ENCODE assay signal across 25 mouse cellular contexts in the genomic region with DNA sequence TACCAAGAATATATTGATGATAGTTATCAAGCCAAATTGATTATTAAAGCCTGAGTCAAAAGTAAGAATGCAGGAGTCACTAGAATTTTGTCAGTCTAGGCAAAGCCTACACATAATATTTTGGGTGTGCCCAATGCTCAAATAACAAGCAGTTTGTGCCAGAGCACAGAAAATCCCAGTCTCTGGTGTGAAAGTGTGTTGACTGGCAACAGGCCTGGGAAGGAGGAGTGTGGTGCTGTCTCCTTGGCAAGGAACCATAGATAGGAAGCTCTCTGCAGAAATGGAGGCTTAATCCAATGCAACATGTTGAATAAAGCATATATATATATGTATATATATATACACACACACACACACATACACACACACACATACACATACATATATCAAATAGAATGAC.
DNase-seq lines count a peak whose midpoint lies in the region; ATAC-seq and TF ChIP-seq lines count a peak whose summit lies in the region.
"Had no signal": no experiment of that assay in that cellular context is flagged by ENCODE, and none has a peak within 500 bp of the region (broad histone marks: within the 10 kb centered on the region; RNA-seq: fewer than 3 reads in every experiment).

No protein-coding gene starts in this region.

- intact Hi-C loops in heart, postnatal 36 days (cut with DNase I): no loop called here

- no peaks in the 10 kb centered on the region for H3K36me3 ChIP-seq in forebrain, embryonic 14.5 days (ENCODE audit: control insufficient read depth, insufficient read depth, low read length)
- no peaks in the 10 kb centered on the region for H3K36me3 ChIP-seq in forebrain, embryonic 12.5 days (replicated peaks)
- H3K36me3 ChIP-seq: embryonic facial prominence, embryonic 10.5 days; embryonic facial prominence, embryonic 12.5 days; forebrain, embryonic 10.5 days; forebrain, embryonic 15.5 days; G1E had no signal

- no peak for ATAC-seq in forebrain, embryonic 14.5 days
- ATAC-seq in forebrain, embryonic 12.5 days (ENCODE audit: low FRiP score): no peak
- ATAC-seq: activated CD4-positive, CD25-positive, alpha-beta regulatory T cell, adult 4 months; CD4-positive, CD25-positive, alpha-beta regulatory T cell, adult 4 months; forebrain, embryonic 15.5 days; Patski had no signal

- no peaks in the 10 kb centered on the region for H3K4me1 ChIP-seq in forebrain, embryonic 14.5 days (ENCODE audit: control insufficient read depth, insufficient read depth, low read length)
- H3K4me1 ChIP-seq in forebrain, embryonic 12.5 days: no peaks in the 10 kb centered on the region
- H3K4me1 ChIP-seq: embryonic facial prominence, embryonic 12.5 days; forebrain, embryonic 10.5 days; forebrain, embryonic 15.5 days had no signal

- TF ChIP-seq POLR2A in brain, embryonic 14.5 days (IDR thresholded peaks at IDR 0.05; ENCODE audit: borderline replicate concordance, extremely low read depth, insufficient read depth, insufficient read length, poor library complexity, severe bottlenecking): no peak

- TF ChIP-seq CTCF in brain, embryonic 14.5 days (IDR thresholded peaks at IDR 0.05; ENCODE audit: borderline replicate concordance, extremely low read depth, insufficient read depth, insufficient read length): no peak

- H3K4me2 ChIP-seq in forebrain, embryonic 14.5 days (ENCODE audit: low read length): no peak overlapping the region
- no peak overlapping the region for H3K4me2 ChIP-seq in forebrain, embryonic 12.5 days
- H3K4me2 ChIP-seq: embryonic facial prominence, embryonic 12.5 days; forebrain, embryonic 15.5 days had no signal

- no peaks in the 10 kb centered on the region for H3K9me3 ChIP-seq in forebrain, embryonic 14.5 days (replicated peaks; ENCODE audit: control insufficient read depth, low read length)
- no peaks in the 10 kb centered on the region for H3K9me3 ChIP-seq in forebrain, embryonic 12.5 days
- H3K9me3 ChIP-seq: embryonic facial prominence, embryonic 10.5 days; embryonic facial prominence, embryonic 12.5 days; forebrain, embryonic 10.5 days; forebrain, embryonic 15.5 days; G1E had no signal

- no peak overlapping the region for H3K9ac ChIP-seq in forebrain, embryonic 14.5 days (ENCODE audit: low read length)
- no peak overlapping the region for H3K9ac ChIP-seq in forebrain, embryonic 12.5 days
- H3K9ac ChIP-seq: embryonic facial prominence, embryonic 12.5 days; forebrain, embryonic 15.5 days had no signal

- no peak overlapping the region for H3K27ac ChIP-seq in forebrain, embryonic 14.5 days (ENCODE audit: low read depth, low read length)
- no peak overlapping the region for H3K27ac ChIP-seq in forebrain, embryonic 12.5 days
- H3K27ac ChIP-seq: embryonic facial prominence, embryonic 10.5 days; embryonic facial prominence, embryonic 12.5 days; forebrain, embryonic 10.5 days; forebrain, embryonic 15.5 days had no signal

- no peak overlapping the region for H3K4me3 ChIP-seq in forebrain, embryonic 14.5 days (ENCODE audit: low read depth, low read length)
- H3K4me3 ChIP-seq in forebrain, embryonic 12.5 days (replicated peaks): no peak overlapping the region
- H3K4me3 ChIP-seq: embryonic facial prominence, embryonic 10.5 days; embryonic facial prominence, embryonic 12.5 days; forebrain, embryonic 10.5 days; forebrain, embryonic 15.5 days had no signal

- peak; percentile 67 for DNase-seq in forebrain, embryonic 14.5 days (ENCODE audit: low spot score)
- DNase-seq in right cerebral cortex, adult 18-20 months: peak; percentile 4
- no peak for DNase-seq in right cerebral cortex, postnatal 36 days (ENCODE audit: low spot score in 2 of 2)
- DNase-seq in brain, embryonic 14.5 days (ENCODE audit: low read depth): peak; percentile 65
- no peak for DNase-seq in layer of hippocampus, adult 18-20 months (ENCODE audit: low spot score in 2 of 2)
- DNase-seq in heart, postnatal 36 days: no peak
- DNase-seq: adrenal gland, adult 2 months; adrenal gland, postnatal 10 days; adrenal gland, postnatal 25 days; B cell, adult 2 months; cerebellum, adult 11 months; cerebellum, adult 18-20 months; cerebellum, adult 8-10 months; cerebellum, postnatal 10 days; cerebellum, postnatal 25 days had no signal

- H3K27me3 ChIP-seq in forebrain, embryonic 14.5 days (replicated peaks; ENCODE audit: control insufficient read depth, insufficient read depth, low read length): no peaks in the 10 kb centered on the region
- H3K27me3 ChIP-seq in forebrain, embryonic 12.5 days: no peaks in the 10 kb centered on the region
- H3K27me3 ChIP-seq: CH12.LX; embryonic facial prominence, embryonic 12.5 days; forebrain, embryonic 15.5 days; Patski had no signal

Comparison
In these comparisons a context has a peak if more than half of its experiments do, and no peak if none do; other contexts are left out.
1. DNase-seq: peak in forebrain, embryonic 14.5 days (single experiment), right cerebral cortex, adult 18-20 months (single experiment) and brain, embryonic 14.5 days (single experiment); none in right cerebral cortex, postnatal 36 days (0 of 2), layer of hippocampus, adult 18-20 months (0 of 2) and heart, postnatal 36 days (0 of 2).